Mouse (Mus musculus) small intestine, adult 2 months (tissue): Measurements from ENCODE around the gene Tob2. TPM values are rescaled to one million over a fixed set of nuclear protein-coding genes. Genes with fewer than 3 reads are reported as not detected.

Experiments used
- H3K27ac ChIP-seq: fragments of 200-500 bp; 2 replicates; pipeline ENCODE4 v1.5.1; 2012; ENCODE audit warnings: low read depth, low read length, control low read depth, inconsistent platforms; ENCODE audit not compliant: insufficient read depth
- H3K27me3 ChIP-seq: fragments of 200-500 bp; 2 replicates; pipeline ENCODE4 v1.6.1; 2012; ENCODE audit warnings: mild to moderate bottlenecking, moderate library complexity, low read length, inconsistent platforms; ENCODE audit not compliant: control insufficient read depth, insufficient read depth
- H3K36me3 ChIP-seq: fragments of 200-500 bp; 2 replicates; pipeline ENCODE4 v1.6.1; 2012; ENCODE audit warnings: mild to moderate bottlenecking, low read length, control low read depth, inconsistent platforms; ENCODE audit not compliant: control insufficient read depth, insufficient read depth
- H3K4me1 ChIP-seq: fragments of 200-500 bp; 2 replicates; pipeline ENCODE4 v1.6.1; 2012; ENCODE audit warnings: low read length, inconsistent platforms, mixed read lengths; ENCODE audit not compliant: control insufficient read depth, insufficient read depth, insufficient read length
- H3K4me3 ChIP-seq: fragments of 200-500 bp; 2 replicates; pipeline ENCODE4 v1.5.1; 2012; ENCODE audit warnings: low read depth, mild to moderate bottlenecking, control low read depth, inconsistent platforms, low read length, moderate library complexity
- CTCF ChIP-seq: fragments of 200-500 bp; IDR thresholded peaks from 2 replicates; pipeline ENCODE4 v1.5.1; 2012; ENCODE audit warnings: low read depth, mild to moderate bottlenecking, control low read depth, inconsistent platforms, low read length, moderate library complexity, mixed read lengths; ENCODE audit not compliant: insufficient replicate concordance, insufficient read length; ENCODE audit errors: extremely low read depth
- POLR2A ChIP-seq: fragments of 200-500 bp; IDR thresholded peaks from 2 replicates; pipeline ENCODE4 v1.6.1; 2012; ENCODE audit warnings: low read depth, mild to moderate bottlenecking, control low read depth, inconsistent platforms, low read length, moderate library complexity
- WGBS: fragments of 180-500 bp; shearing (Covaris S2); methylation state at CpG from one replicate; pipeline ENCODE4 v1.1.7; 2018; 5-methylcytosine and 5-hydroxymethylcytosine counted together
- polyA plus RNA-seq: library from polyadenylated mRNA; depleted of rRNA; stranded (reverse); fragments of >200 nt; gene quantifications from 2 replicates; pipeline ENCODE4 v1.2.3, GENCODE M21; 2012

Tob2 gene
- polyA plus RNA-seq, 1 experiment = 33.2 TPM

DNA sequence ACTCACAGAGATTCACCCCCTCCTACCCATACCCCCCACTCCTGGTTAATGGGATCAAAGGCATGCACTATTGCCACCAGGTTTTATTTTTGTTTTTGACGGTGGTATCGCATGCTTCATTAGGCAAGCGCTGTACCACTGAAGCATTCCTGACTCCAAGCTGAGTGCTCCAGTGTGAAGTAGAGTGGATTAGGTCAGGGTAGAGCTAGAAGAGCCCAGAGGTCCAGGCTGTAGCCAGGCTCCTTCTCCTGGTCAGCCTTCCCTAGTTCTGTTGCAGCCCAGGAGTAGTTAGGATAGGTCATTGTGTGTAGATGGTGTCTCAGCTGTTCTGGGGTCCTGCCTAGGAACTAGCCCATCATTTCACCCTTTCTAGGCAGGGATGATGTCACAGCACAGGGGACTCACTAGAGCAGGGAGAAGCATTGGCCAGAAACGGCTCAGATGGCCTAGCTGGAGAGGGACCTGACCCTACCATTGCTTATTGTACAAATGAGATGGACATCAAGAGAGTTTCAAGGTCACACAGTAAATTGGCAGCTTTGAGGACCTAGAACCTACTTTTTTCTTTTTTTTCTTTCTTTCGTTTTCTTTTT lies 13.5 kb downstream of the Tob2 start:
- peak overlapping the region; percentile 79 for H3K27ac ChIP-seq
- TF ChIP-seq CTCF (no peak), POLR2A (no peak)
- no peak overlapping the region for H3K4me3 ChIP-seq
- H3K27me3 ChIP-seq = no peaks in the 10 kb centered on the region
- peaks cover 22% of the 10 kb centered on the region for H3K36me3 ChIP-seq
- H3K4me1 ChIP-seq = peaks cover 19% of the 10 kb centered on the region
- 76% methylated on average over 5 of the region's 5 CpGs for WGBS

DNA sequence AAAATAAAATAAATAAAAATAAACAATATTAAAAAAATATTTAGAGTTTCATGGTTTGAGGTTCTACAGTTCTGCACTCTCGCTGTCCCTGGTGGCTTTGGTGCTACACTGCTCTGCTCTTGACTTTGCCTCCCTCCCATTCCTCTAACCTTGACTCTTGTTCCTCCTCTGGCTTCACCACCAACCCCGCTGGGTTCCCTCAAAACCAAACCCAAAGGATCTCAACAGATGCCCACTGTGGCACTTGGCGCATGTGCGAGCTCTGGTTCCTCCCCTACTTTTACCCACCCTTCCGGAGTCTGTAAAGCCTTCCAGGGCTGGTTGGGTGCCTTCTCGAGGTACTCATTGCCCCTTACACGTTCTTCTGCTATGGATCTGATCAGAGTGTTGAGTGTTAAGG lies 16.3 kb downstream of the Tob2 start:
- Histone ChIP-seq H3K36me3 (no peaks in the 10 kb centered on the region), H3K27ac (no peak overlapping the region), H3K27me3 (no peaks in the 10 kb centered on the region), H3K4me1 (peaks cover 29% of the 10 kb centered on the region; the same call in 1 of the 2 replicates), H3K4me3 (no peak overlapping the region)
- 90% methylated on average over 7 of the region's 7 CpGs for WGBS
- no peak for TF ChIP-seq CTCF
- no peak for TF ChIP-seq POLR2A

GRCm38 (mm10) chr15:81840306-81840705 lies 18.3 kb downstream of the Tob2 start:
- Histone ChIP-seq H3K4me3 (no peak overlapping the region), H3K4me1 (peaks cover 34% of the 10 kb centered on the region), H3K27ac (peak overlapping the region; percentile 78), H3K36me3 (no peaks in the 10 kb centered on the region), H3K27me3 (no peaks in the 10 kb centered on the region)
- no peak for TF ChIP-seq CTCF
- no peak for TF ChIP-seq POLR2A
- WGBS = 83% methylated on average over 7 of the region's 7 CpGs

DNA sequence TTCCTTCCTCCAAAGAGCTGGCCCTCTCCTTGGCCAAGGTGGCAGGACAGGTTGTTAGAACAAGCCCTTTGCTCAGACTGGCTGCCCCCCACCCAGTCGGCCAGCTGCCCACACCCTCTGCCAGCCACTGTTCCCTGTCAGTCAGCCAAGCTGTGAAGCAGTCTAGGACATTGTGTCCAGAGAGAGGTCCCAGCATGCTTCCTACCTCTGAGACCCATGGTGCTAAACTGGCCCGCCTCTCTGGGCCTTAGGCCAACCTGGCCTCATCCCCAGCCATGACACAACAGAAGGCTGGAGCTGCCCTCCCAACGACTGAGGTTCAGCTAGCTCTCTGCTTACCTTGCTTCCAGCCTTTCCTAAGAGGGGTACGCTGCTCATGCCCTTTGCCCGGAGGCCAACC lies 19.0 kb downstream of the Tob2 start:
- peak overlapping the region; percentile 78 for H3K27ac ChIP-seq
- H3K4me3 ChIP-seq = no peak overlapping the region
- no peak for TF ChIP-seq CTCF
- no peak for TF ChIP-seq POLR2A
- H3K36me3 ChIP-seq = no peaks in the 10 kb centered on the region
- 21% methylated on average over 5 of the region's 5 CpGs for WGBS
- H3K4me1 ChIP-seq = peaks cover 35% of the 10 kb centered on the region
- no peaks in the 10 kb centered on the region for H3K27me3 ChIP-seq

GRCm38 (mm10) chr15:81838554-81839235 lies 19.9 kb downstream of the Tob2 start:
- Histone ChIP-seq H3K4me3 (no peak overlapping the region), H3K36me3 (no peaks in the 10 kb centered on the region), H3K27ac (peak overlapping the region; percentile 73), H3K4me1 (peaks cover 42% of the 10 kb centered on the region), H3K27me3 (no peaks in the 10 kb centered on the region)
- no peak for TF ChIP-seq CTCF
- no peak for TF ChIP-seq POLR2A
- WGBS = 26% methylated on average over 14 of the region's 14 CpGs

GRCm38 (mm10) chr15:81836966-81837920 lies 21.4 kb downstream of the Tob2 start:
- Histone ChIP-seq H3K4me3 (no peak overlapping the region), H3K36me3 (no peaks in the 10 kb centered on the region), H3K4me1 (peaks cover 43% of the 10 kb centered on the region), H3K27me3 (no peaks in the 10 kb centered on the region), H3K27ac (peak overlapping the region; percentile 94)
- no peak for TF ChIP-seq POLR2A
- no peak for TF ChIP-seq CTCF
- WGBS = 47% methylated on average over 7 of the region's 7 CpGs
